Mouse (Mus musculus) ES-E14 (cell line): ENCODE measurements around the gene Pdzd9. TPM values are rescaled to one million over a fixed set of nuclear protein-coding genes. Genes with fewer than 3 reads are reported as not detected.
A peak's percentile ranks its signal among the peaks of the same experiment; 100 is the strongest.
"Not testable (repeated sequence)": the region's sequence is repeated elsewhere in the genome, so short reads cannot be mapped to it uniquely, and the experiment has no call there.

Experiments
- DNase-seq: peaks from one replicate; pipeline ENCODE4 v3.0.0-alpha.2; 2013; ENCODE audit warnings: low read depth, low spot score
- H3K27ac ChIP-seq: 2 replicates; pipeline ENCODE4 v1.5.1; 2012; ENCODE audit warnings: low read depth, mild to moderate bottlenecking, low read length, moderate library complexity, mixed read lengths; ENCODE audit not compliant: poor library complexity, insufficient read depth, severe bottlenecking
- H3K36me3 ChIP-seq: 2 replicates; pipeline ENCODE4 v1.6.1; 2012; ENCODE audit warnings: mild to moderate bottlenecking, low read length, moderate library complexity, mixed read lengths; ENCODE audit not compliant: control insufficient read depth, poor library complexity, insufficient read depth, severe bottlenecking
- H3K4me1 ChIP-seq, 2 experiments: fragments of 150-350 bp in 1 of 2; sonication (generic) in 1 of 2; 2 replicates each; pipeline ENCODE4 v1.6.1; 2012; ENCODE audit warnings: low read length in 2 of 2, mild to moderate bottlenecking in 1 of 2, mixed read lengths in 1 of 2; ENCODE audit not compliant: control insufficient read depth in 2 of 2, insufficient read depth in 2 of 2, poor library complexity in 1 of 2
- H3K4me3 ChIP-seq, 2 experiments: fragments of 150-350 bp in 1 of 2; sonication (generic) in 1 of 2; 2 replicates each; pipeline ENCODE4 v1.5.1; 2012; ENCODE audit warnings: low read length in 2 of 2, low read depth in 1 of 2, mild to moderate bottlenecking in 1 of 2, mixed read lengths in 1 of 2; ENCODE audit not compliant: insufficient read depth in 1 of 2, poor library complexity in 1 of 2, severe bottlenecking in 1 of 2
- H3K9ac ChIP-seq: 2 replicates; pipeline ENCODE4 v1.6.1; 2012; ENCODE audit warnings: low read depth, mild to moderate bottlenecking, low read length, mixed read lengths; ENCODE audit not compliant: poor library complexity, insufficient read depth, severe bottlenecking
- H3K9me3 ChIP-seq: fragments of 150-350 bp; sonication (generic); 2 replicates; pipeline ENCODE4 v1.6.1; 2012; ENCODE audit warnings: low read depth, mild to moderate bottlenecking, low read length; ENCODE audit not compliant: control insufficient read depth, insufficient read depth
- CHD2 ChIP-seq: IDR thresholded peaks from 2 replicates; pipeline ENCODE4 v1.6.1; 2014; ENCODE audit warnings: mild to moderate bottlenecking, low read depth, low read length, inconsistent platforms
- HCFC1 ChIP-seq: IDR thresholded peaks from 2 replicates; pipeline ENCODE4 v1.6.1; 2012; ENCODE audit warnings: low read length, inconsistent platforms, borderline replicate concordance; ENCODE audit not compliant: insufficient read depth
- MAFK ChIP-seq: IDR thresholded peaks from 2 replicates; pipeline ENCODE4 v1.6.1; 2014; ENCODE audit warnings: mild to moderate bottlenecking, low read depth, low read length, inconsistent platforms; ENCODE audit not compliant: insufficient read depth
- ZC3H11A ChIP-seq: IDR thresholded peaks from 2 replicates; pipeline ENCODE4 v1.6.1; 2012; ENCODE audit warnings: low read depth, mild to moderate bottlenecking, inconsistent platforms, low read length, borderline replicate concordance
- ZNF384 ChIP-seq: IDR thresholded peaks from 2 replicates; pipeline ENCODE4 v1.6.1; 2012; ENCODE audit warnings: low read depth, low read length, inconsistent platforms
- in situ Hi-C, 2 experiments: fragments of 600-800 bp; cut with MboI; formaldehyde crosslinking; loops; one replicate each; pipeline ENCODE4 v1.15.1; 2025; ENCODE audit warnings: low sequenced_read_pairs in 2 of 2, inconsistent platforms in 1 of 2; ENCODE audit not compliant: unreplicated experiment in 2 of 2
- total RNA-seq: library from RNA; depleted of rRNA; stranded (reverse); fragments of 300-350 nt; gene quantifications from 2 replicates; pipeline ENCODE4 v1.2.3, GENCODE M21; 2012; rRNA removed

Pdzd9 gene
- 0.26 and 0.58 TPM in 2 replicates for total RNA-seq

DNA sequence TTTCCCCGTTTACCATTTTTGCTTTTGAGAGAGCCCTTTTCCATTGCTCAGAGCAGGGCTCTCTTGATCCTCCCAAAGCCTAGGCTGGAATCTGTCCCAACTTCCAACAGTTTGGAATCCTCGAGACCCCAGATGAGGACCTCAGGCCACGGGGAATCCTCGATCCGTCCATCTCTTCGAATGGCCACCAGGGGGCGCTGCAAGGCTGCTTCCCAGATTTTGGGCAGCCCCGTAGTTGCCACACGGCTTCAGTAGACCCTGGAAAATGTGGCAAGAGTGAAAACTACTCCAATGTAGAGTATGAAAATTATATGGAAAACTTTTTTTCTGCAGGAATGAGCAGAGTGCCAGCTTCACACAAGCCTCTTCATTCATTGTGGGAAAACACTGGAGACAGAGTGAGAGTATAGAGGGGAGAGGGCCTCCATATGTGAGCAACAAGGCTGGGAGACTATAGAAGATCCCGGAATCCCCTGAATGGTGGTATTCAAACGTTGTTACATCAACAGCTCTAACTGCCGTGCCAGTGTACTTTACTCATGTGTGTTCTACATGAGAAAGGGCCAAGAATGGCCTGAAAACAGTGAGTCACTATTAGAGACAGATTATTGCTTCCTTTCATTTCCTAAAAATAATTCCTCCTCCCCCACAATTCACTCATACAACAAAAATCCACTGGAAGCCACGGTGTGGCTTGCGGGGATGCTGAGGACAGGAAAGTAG is at the start of gene Pdzd9:
Pdzd9 (minus strand) TSS at position 191 of the 723 bp plus-strand sequence.
- H3K36me3 ChIP-seq: no peaks in the 10 kb centered on the region
- in situ Hi-C loops: loop anchor here (5.0 kb wide), 1 partner anchor 157 kb away; no protein-coding TSS in a partner anchor

DNA sequence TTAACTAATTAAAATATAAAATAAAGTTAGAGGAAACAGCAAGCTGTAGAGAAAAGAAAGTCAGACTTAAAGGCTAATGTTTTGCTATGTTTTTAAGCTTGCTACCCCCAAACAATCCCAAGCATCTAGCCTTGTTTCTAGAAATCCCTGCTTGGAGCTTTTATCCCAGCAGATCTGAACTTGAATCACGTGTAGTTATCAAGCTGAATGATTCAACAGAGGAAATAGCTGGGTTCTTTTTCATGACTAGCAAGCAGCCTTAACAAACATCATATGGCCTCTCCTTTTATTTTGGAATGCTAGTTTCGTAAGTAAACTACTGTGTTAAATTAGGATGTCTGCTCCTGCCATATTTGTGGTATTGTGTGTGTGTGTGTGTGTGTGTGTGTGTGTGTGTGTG is 47.1 kb upstream of the Pdzd9 start:
- in situ Hi-C loops: no loop called here
- TF ChIP-seq MAFK (no peak), CHD2 (no peak), HCFC1 (no peak), ZC3H11A (no peak), ZNF384 (no peak)
- H3K9me3 ChIP-seq: no peaks in the 10 kb centered on the region
- no peak overlapping the region for H3K27ac ChIP-seq
- peaks cover 0 to 5% of the 10 kb centered on the region in 2 experiments; a peak in 2 of 4 replicates for H3K4me1 ChIP-seq
- no peak for DNase-seq
- no peak overlapping the region for H3K9ac ChIP-seq
- no peaks in the 10 kb centered on the region for H3K36me3 ChIP-seq
- H3K4me3 ChIP-seq: no peak overlapping the region

More for the DNA sequence above, at the start of gene Pdzd9:
- DNase-seq: peak; percentile 68
- no peak for TF ChIP-seq HCFC1
- peak; percentile 86 for TF ChIP-seq ZC3H11A
- H3K9ac ChIP-seq: no peak within 1 kb of the TSS
- no peak within 1 kb of the TSS for H3K27ac ChIP-seq
- H3K4me1 ChIP-seq: no peaks in the 10 kb centered on the region
- H3K9me3 ChIP-seq: no peaks in the 10 kb centered on the region
- no peak within 1 kb of the TSS for H3K4me3 ChIP-seq

DNA sequence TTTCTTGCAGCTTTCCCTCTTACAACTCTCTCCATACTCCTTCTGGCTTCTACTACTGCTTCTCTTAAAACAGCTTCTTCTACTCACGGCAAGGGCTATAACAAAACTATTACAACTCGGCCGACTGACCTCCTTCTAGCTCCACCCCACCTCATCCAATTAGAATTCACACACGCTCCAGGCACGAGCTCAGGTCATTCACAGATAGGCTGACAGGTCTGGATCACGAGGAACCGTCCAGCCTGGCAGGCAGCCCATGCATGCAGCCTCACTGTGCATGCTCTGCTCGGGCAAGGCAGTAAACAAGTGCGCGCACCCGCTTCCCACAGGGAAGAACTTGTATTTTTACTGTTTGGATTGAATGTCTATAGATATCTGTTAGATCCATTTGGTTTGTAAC is 43.8 kb upstream of the Pdzd9 start:
- H3K9me3 ChIP-seq, H3K36me3 ChIP-seq, H3K27ac ChIP-seq, H3K4me1 ChIP-seq, DNase-seq, in situ Hi-C loops: not testable (repeated sequence)
- TF ChIP-seq CHD2: 0 out of 2 replicates have a peak, but pooled peaks have one; percentile 32
- H3K9ac ChIP-seq: peak overlapping the region; percentile 32; the same call in 1 of the 2 replicates
- peak overlapping the region; percentile 37 to 59; a peak in 3 of 4 replicates for H3K4me3 ChIP-seq

DNA sequence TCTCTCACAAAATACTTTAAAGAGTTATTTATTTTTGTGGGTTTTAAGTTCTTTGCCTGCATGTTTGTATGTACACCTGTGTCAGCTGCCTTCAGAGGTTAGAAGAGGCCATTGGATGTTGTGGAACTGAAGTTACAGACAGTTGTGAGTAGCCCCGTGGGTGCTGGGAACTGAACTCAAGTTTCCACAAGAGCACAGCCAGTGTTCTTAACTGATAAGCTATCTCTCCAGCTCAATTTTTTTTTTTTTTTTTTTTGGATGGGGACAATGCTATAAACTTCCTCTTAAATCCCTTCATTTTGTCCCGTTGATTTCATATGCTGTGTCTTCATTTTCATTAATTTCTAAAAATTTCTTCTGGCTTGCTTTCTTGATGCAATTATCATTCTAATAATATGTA is 43.1 kb upstream of the Pdzd9 start:
- no peak for TF ChIP-seq ZC3H11A
- peak; percentile 47; the same call in 1 of the 2 replicates for TF ChIP-seq ZNF384
- TF ChIP-seq CHD2: no peak
- Histone ChIP-seq H3K4me3 (peak overlapping the region in 1 of 2 experiments; percentile 59; a peak in 3 of 4 replicates), H3K9me3 (no peaks in the 10 kb centered on the region), H3K4me1 (peaks cover 0 to 5% of the 10 kb centered on the region in 2 experiments; a peak in 2 of 4 replicates), H3K9ac (no peak overlapping the region), H3K27ac (no peak overlapping the region), H3K36me3 (no peaks in the 10 kb centered on the region)
- in situ Hi-C loops: no loop called here
- DNase-seq: no peak

DNA sequence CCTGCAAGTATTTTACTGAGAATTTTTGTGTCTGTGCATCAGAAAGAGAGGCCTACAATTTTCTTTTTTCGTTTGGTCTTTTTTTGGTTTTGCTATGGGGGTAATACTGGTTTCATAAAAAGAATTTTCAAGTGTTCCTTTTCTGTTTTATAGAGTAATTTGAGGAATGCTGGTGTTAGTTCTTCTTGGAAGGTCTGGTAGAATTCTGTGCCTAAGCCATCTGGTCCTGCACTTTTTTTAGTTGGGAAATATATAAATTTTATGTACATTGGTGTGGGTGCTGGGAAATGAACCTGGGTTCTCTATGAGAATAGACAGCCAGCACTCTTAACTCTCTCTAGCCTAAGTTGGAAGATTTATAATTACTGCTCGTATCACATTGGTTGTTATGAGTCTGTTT is 41.9 kb upstream of the Pdzd9 start:
- Histone ChIP-seq H3K27ac (no peak overlapping the region), H3K4me3 (no peak overlapping the region), H3K36me3 (no peaks in the 10 kb centered on the region), H3K9me3 (no peaks in the 10 kb centered on the region), H3K4me1 (peaks cover 2 to 5% of the 10 kb centered on the region in 2 experiments; a peak in 2 of 4 replicates), H3K9ac (no peak overlapping the region)
- TF ChIP-seq ZNF384 (no peak), CHD2 (no peak), MAFK (no peak), ZC3H11A (no peak), HCFC1 (no peak)
- in situ Hi-C loops: no loop called here
- DNase-seq: no peak
